Mouse (Mus musculus): ENCODE data around the gene Tmem163.

Gene Tmem163

GRCm38 (mm10) chr1:127500219-127500618 lies 179.1 kb downstream of the Tmem163 start:
- DNase-seq (ENCODE audit: low spot score in 2 of 2): peak; percentile 89 to 91

- no peak for DNase-seq (ENCODE audit: low spot score in 2 of 2)
Measured at GRCm38 (mm10) chr1:127498746-127499145, 180.6 kb downstream of the Tmem163 start.

GRCm38 (mm10) chr1:127496737-127497543 lies 182.4 kb downstream of the Tmem163 start:
- DNase-seq (ENCODE audit: low spot score in 2 of 2): peak in 1 of 2 experiments; percentile 53

- DNase-seq (ENCODE audit: low spot score in 2 of 2): peak in 1 of 2 experiments; percentile 40
Measured at GRCm38 (mm10) chr1:127487161-127487560, 192.2 kb downstream of the Tmem163 start.

- peak; percentile 47 to 54 for DNase-seq (ENCODE audit: low spot score in 2 of 2)
Measured at GRCm38 (mm10) chr1:127484826-127485225, 194.5 kb downstream of the Tmem163 start.

GRCm38 (mm10) chr1:127484188-127484587 lies 195.2 kb downstream of the Tmem163 start:
- no peak for DNase-seq (ENCODE audit: low spot score in 2 of 2)

- no peak for DNase-seq (ENCODE audit: low spot score in 2 of 2)
Measured at GRCm38 (mm10) chr1:127482911-127483310, 196.4 kb downstream of the Tmem163 start.

GRCm38 (mm10) chr1:127475756-127476155 lies 203.6 kb downstream of the Tmem163 start:
- no peak for DNase-seq (ENCODE audit: low spot score in 2 of 2)

- no peak for DNase-seq (ENCODE audit: low spot score in 2 of 2)
Measured at GRCm38 (mm10) chr1:127470175-127470574, 209.2 kb downstream of the Tmem163 start.

- no peak for DNase-seq (ENCODE audit: low spot score in 2 of 2)
Measured at GRCm38 (mm10) chr1:127467238-127467637, 212.1 kb downstream of the Tmem163 start.

GRCm38 (mm10) chr1:127465292-127465691 lies 214.1 kb downstream of the Tmem163 start:
- no peak for DNase-seq (ENCODE audit: low spot score in 2 of 2)

GRCm38 (mm10) chr1:127464041-127464440 lies 215.3 kb downstream of the Tmem163 start:
- DNase-seq (ENCODE audit: low spot score in 2 of 2): no peak

- DNase-seq (ENCODE audit: low spot score in 2 of 2): no peak
Measured at GRCm38 (mm10) chr1:127461017-127461416, 218.3 kb downstream of the Tmem163 start.

GRCm38 (mm10) chr1:127459576-127459975 lies 219.8 kb downstream of the Tmem163 start:
- DNase-seq (ENCODE audit: low spot score in 2 of 2): no peak

- DNase-seq (ENCODE audit: low spot score in 2 of 2): peak in 1 of 2 experiments; percentile 66
Measured at GRCm38 (mm10) chr1:127459015-127459451, 220.3 kb downstream of the Tmem163 start.

GRCm38 (mm10) chr1:127453397-127453796 lies 226.0 kb downstream of the Tmem163 start:
- DNase-seq (ENCODE audit: low spot score in 2 of 2): no peak

GRCm38 (mm10) chr1:127444836-127445485 lies 234.4 kb downstream of the Tmem163 start:
- no peak for DNase-seq (ENCODE audit: low spot score in 2 of 2)

- DNase-seq (ENCODE audit: low spot score in 2 of 2): no peak
Measured at GRCm38 (mm10) chr1:127442880-127443877, 236.2 kb downstream of the Tmem163 start.

GRCm38 (mm10) chr1:127441736-127442135 lies 237.6 kb downstream of the Tmem163 start:
- no peak for DNase-seq (ENCODE audit: low spot score in 2 of 2)

GRCm38 (mm10) chr1:127441007-127441406 lies 238.3 kb downstream of the Tmem163 start:
- DNase-seq (ENCODE audit: low spot score in 2 of 2): no peak

- no peak for DNase-seq (ENCODE audit: low spot score in 2 of 2)
Measured at GRCm38 (mm10) chr1:127439452-127439891, 239.9 kb downstream of the Tmem163 start.

GRCm38 (mm10) chr1:127437091-127437490 lies 242.3 kb downstream of the Tmem163 start:
- no peak for DNase-seq (ENCODE audit: low spot score in 2 of 2)
